Mouse (Mus musculus): Measurements from ENCODE around the gene Ttc7. TPM values are rescaled to one million over a fixed set of nuclear protein-coding genes. Genes with fewer than 3 reads are reported as not detected.

The Ttc7 gene
- total and polyA plus RNA-seq, 3 experiments = 22.8 to 42.4 TPM; not detected in 1

Other genes with a start within 250 kb of the Ttc7 start
- 6.0 and 6.4 TPM in 2 replicates for gene Socs5, start 175.2 kb upstream of the Ttc7 start, total RNA-seq (2012; rRNA removed)
- 1 to 10 TPM in 1 of 2 experiments, not detected in 1; 9.7 TPM for gene Socs5, start 175.2 kb upstream of the Ttc7 start, polyA plus RNA-seq (2012; ENCODE audit: insufficient read depth in 1 of 2, insufficient read length in 2 of 2, low read depth in 1 of 2, low replicate concordance in 2 of 2, missing spikeins in 1 of 2)
- 41.4 and 52.6 TPM in 2 replicates for gene Mcfd2, start 17.0 kb upstream of the Ttc7 start, total RNA-seq (2012; rRNA removed)
- gene Mcfd2, start 17.0 kb upstream of the Ttc7 start, polyA plus RNA-seq (2012; ENCODE audit: insufficient read depth in 1 of 2, insufficient read length in 2 of 2, low read depth in 1 of 2, low replicate concordance in 2 of 2, missing spikeins in 1 of 2) = 10 to 100 TPM in 1 of 2 experiments, not detected in 1; 50.4 TPM
- gene Stpg4, start 144.9 kb downstream of the Ttc7 start, total RNA-seq (2012; rRNA removed) = not detected in 2 replicates
- gene Stpg4, start 144.9 kb downstream of the Ttc7 start, polyA plus RNA-seq (2012; ENCODE audit: insufficient read depth in 1 of 2, insufficient read length in 2 of 2, low read depth in 1 of 2, low replicate concordance in 2 of 2, missing spikeins in 1 of 2) = not detected
- 208 and 253 TPM in 2 replicates for gene Calm2, start 164.0 kb downstream of the Ttc7 start, total RNA-seq (2012; rRNA removed)
- 100 to 1,000 TPM; 126 to 321 TPM for gene Calm2, start 164.0 kb downstream of the Ttc7 start, polyA plus RNA-seq (2012; ENCODE audit: insufficient read depth in 1 of 2, insufficient read length in 2 of 2, low read depth in 1 of 2, low replicate concordance in 2 of 2, missing spikeins in 1 of 2)

All from MEL (cell line).